Mouse (Mus musculus) gastrocnemius, postnatal 36 days (tissue): ENCODE results near the gene Cpvl. TPM values are rescaled to one million over a fixed set of nuclear protein-coding genes. Genes with fewer than 3 reads are reported as not detected.

Experiments used
- DNase-seq, 2 experiments: peaks; one replicate each; pipeline ENCODE4 v3.0.0; 2022
- intact Hi-C: fragments of 180-260 bp; cut with DNase I; formaldehyde crosslinking; loops from one replicate; pipeline ENCODE4 v1.15.1; 2025
- total RNA-seq, 2 experiments: library from RNA; stranded (reverse); gene quantifications; 2 replicates each; pipeline ENCODE4 v1.2.3; 2021

Gene Cpvl
- total RNA-seq, 2 experiments from 2014 or later = not detected

- intact Hi-C loops = no loop called here
- no peak for DNase-seq
Observed at GRCm38 (mm10) chr6:53844626-53845025, 133.8 kb downstream of the Cpvl start.

- DNase-seq = peak; percentile 37 to 40
- intact Hi-C loops = no loop called here
Observed at GRCm38 (mm10) chr6:53825213-53825612, 153.3 kb downstream of the Cpvl start.

Other genes with a start within 250 kb of the Cpvl start
- 1 to 10 TPM; 2.2 to 3.0 TPM for gene Tril, start 157.8 kb downstream of the Cpvl start, total RNA-seq
- 1 to 10 TPM; 1.1 to 1.5 TPM for gene Chn2, start 60.9 kb upstream of the Cpvl start, total RNA-seq